Comparison of ENCODE assay signal across 8 mouse cellular contexts in genomic region chr5:124327510-124328364, GRCm38 (mm10). TPM values are rescaled to one million over a fixed set of nuclear protein-coding genes. Genes with fewer than 3 reads are reported as not detected.
DNase-seq lines count a peak whose midpoint lies in the region; ATAC-seq lines count a peak whose summit lies in the region.

Gene Mphosph9, minus strand, starts transcription at chr5:124327972.
Gene 2810006K23Rik, plus strand, starts transcription at chr5:124328089.

- H3K4me2 ChIP-seq in forebrain, embryonic 14.5 days (ENCODE audit: low read length) = peak within 1 kb of the TSS; percentile 84
- H3K4me2 ChIP-seq in neural tube, embryonic 15.5 days = peak within 1 kb of the TSS; percentile 93

- intact Hi-C loops in heart, postnatal 14 days (cut with DNase I) = loop anchor here (2.0 kb wide), 1 partner anchor 25 kb away; no protein-coding TSS in a partner anchor

- H3K4me1 ChIP-seq in forebrain, embryonic 14.5 days (ENCODE audit: control insufficient read depth, insufficient read depth, low read length) = peaks cover 14% of the 10 kb centered on the region
- peaks cover 29% of the 10 kb centered on the region for H3K4me1 ChIP-seq in neural tube, embryonic 15.5 days

- H3K9me3 ChIP-seq in forebrain, embryonic 14.5 days (replicated peaks; ENCODE audit: control insufficient read depth, low read length) = no peaks in the 10 kb centered on the region
- H3K9me3 ChIP-seq in neural tube, embryonic 15.5 days (replicated peaks) = no peaks in the 10 kb centered on the region

- H3K9ac ChIP-seq in forebrain, embryonic 14.5 days (ENCODE audit: low read length) = peak within 1 kb of the TSS; percentile 67
- peak within 1 kb of the TSS; percentile 81 for H3K9ac ChIP-seq in neural tube, embryonic 15.5 days (replicated peaks)

- peak within 1 kb of the TSS; percentile 43 for H3K4me3 ChIP-seq in forebrain, embryonic 14.5 days (ENCODE audit: low read depth, low read length)
- H3K4me3 ChIP-seq in neural tube, embryonic 15.5 days (replicated peaks) = peak within 1 kb of the TSS; percentile 76

- peaks cover 11% of the 10 kb centered on the region; the same call in 1 of the 2 replicates for H3K36me3 ChIP-seq in forebrain, embryonic 14.5 days (ENCODE audit: control insufficient read depth, insufficient read depth, low read length)
- H3K36me3 ChIP-seq in neural tube, embryonic 15.5 days = peaks cover 4% of the 10 kb centered on the region

- DNase-seq in ES-CJ7 (ENCODE audit: low read depth, low spot score) = peak; percentile 100
- DNase-seq in cerebellum, adult 11 months = peak; percentile 100
- peak; percentile 100 for DNase-seq in forebrain, embryonic 14.5 days (ENCODE audit: low spot score)
- peak; percentile 99 for DNase-seq in heart, postnatal 14 days
- peak; percentile 100 for DNase-seq in layer of hippocampus, adult 11-12 months (ENCODE audit: low spot score)
- peak; percentile 99 to 100 for DNase-seq in lung, adult 18-20 months
- DNase-seq in testis, postnatal 14 days (ENCODE audit: low spot score) = peak; percentile 100

- WGBS in forebrain, embryonic 14.5 days = under 1% methylated on average over 72 of the region's 72 CpGs
- WGBS in neural tube, embryonic 15.5 days = under 1% methylated on average over 71 of the region's 72 CpGs

- H3K27me3 ChIP-seq in forebrain, embryonic 14.5 days (replicated peaks; ENCODE audit: control insufficient read depth, insufficient read depth, low read length) = no peaks in the 10 kb centered on the region
- no peaks in the 10 kb centered on the region for H3K27me3 ChIP-seq in neural tube, embryonic 15.5 days (replicated peaks)

- H3K27ac ChIP-seq in forebrain, embryonic 14.5 days (ENCODE audit: low read depth, low read length) = peak within 1 kb of the TSS; percentile 89
- peak within 1 kb of the TSS; percentile 99 for H3K27ac ChIP-seq in neural tube, embryonic 15.5 days (replicated peaks)

- peak; percentile 98 for ATAC-seq in forebrain, embryonic 14.5 days
- peak; percentile 99 for ATAC-seq in neural tube, embryonic 15.5 days (ENCODE audit: low FRiP score)

RNA-seq across cellular contexts. Expression of gene Mphosph9, which starts in this region (rescaled TPM):
- polyA plus RNA-seq in forebrain, embryonic 14.5 days (2014; fragmentation: Nextera tagmentation; extraction: Ambion mirVana) = 13.5 and 16.6 TPM in 2 replicates
- total RNA-seq in heart, postnatal 14 days (2021) = 1 to 10 TPM; 6.0 to 6.8 TPM
- 10.7 and 12.6 TPM in 2 replicates for polyA plus RNA-seq in neural tube, embryonic 15.5 days (2015; fragmentation: Nextera tagmentation; extraction: Ambion mirVana)

RNA-seq across cellular contexts. Expression of gene 2810006K23Rik, which starts in this region (rescaled TPM):
- 12.5 and 15.3 TPM in 2 replicates for polyA plus RNA-seq in forebrain, embryonic 14.5 days (2014; fragmentation: Nextera tagmentation; extraction: Ambion mirVana)
- total RNA-seq in heart, postnatal 14 days (2021) = 10 to 100 TPM; 11.7 to 11.9 TPM
- 13.4 and 14.4 TPM in 2 replicates for polyA plus RNA-seq in neural tube, embryonic 15.5 days (2015; fragmentation: Nextera tagmentation; extraction: Ambion mirVana)

Comparison
In these comparisons a context has a peak if more than half of its experiments do, and no peak if none do; other contexts are left out.
1. Peak in every context shown above with its lines: DNase-seq, ATAC-seq, H3K4me3 ChIP-seq and H3K27ac ChIP-seq.